Mouse (Mus musculus) T-helper 2 cell (primary cell): Measurements from ENCODE around the gene Ppp1r3d.

Source experiments
- in situ Hi-C: fragments of 300-600 bp; cut with MboI, MseI; formaldehyde crosslinking; loops from one replicate; pipeline ENCODE4 v1.15.1; 2025; ENCODE audit warnings: high pct_unique_total_duplicates

Ppp1r3d gene

DNA sequence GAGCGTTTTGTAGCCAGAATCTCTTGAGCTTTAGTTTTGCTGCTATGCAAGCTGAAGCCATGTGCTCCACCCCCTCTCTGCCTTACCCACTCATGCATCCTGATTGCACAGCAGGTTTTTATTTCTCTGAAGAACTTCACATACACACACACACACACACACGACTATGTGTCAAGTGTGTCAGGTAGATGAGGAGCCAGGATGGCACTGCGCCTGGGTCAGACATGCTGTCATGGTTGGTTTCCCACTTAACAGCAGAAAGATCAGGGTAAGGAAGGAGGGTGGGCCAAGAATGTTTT lies 827 bp upstream of the Ppp1r3d start:
- in situ Hi-C loops = no loop called here

GRCm38 (mm10) chr2:178413481-178414260 lies 601 bp downstream of the Ppp1r3d start:
- in situ Hi-C loops = no loop called here

DNA sequence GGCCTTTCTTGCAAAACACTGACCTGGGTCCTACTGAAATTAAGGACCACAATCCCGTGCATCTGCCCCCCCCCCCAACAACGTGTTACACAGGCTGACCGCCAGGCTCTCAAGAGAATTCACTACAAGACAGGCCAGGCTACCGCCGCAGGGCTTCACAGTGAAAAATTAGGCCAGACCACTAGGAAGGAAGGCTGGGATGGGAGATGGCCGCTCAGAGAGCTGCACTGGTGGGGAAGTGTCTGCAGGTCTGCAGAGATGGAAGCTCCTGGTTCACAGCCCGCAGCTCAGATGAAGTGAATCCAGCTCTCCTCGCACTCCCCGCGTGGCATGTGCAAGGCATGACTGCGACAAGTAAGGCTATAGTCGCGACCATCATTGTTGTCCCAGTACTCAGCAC lies 1.2 kb downstream of the Ppp1r3d start:
- in situ Hi-C loops = no loop called here

- in situ Hi-C loops = no loop called here
Measured at GRCm38 (mm10) chr2:178412598-178412997, 1.7 kb downstream of the Ppp1r3d start.

GRCm38 (mm10) chr2:178410286-178410685 lies 4.0 kb downstream of the Ppp1r3d start:
- in situ Hi-C loops = no loop called here

GRCm38 (mm10) chr2:178409024-178409423 lies 5.2 kb downstream of the Ppp1r3d start:
- in situ Hi-C loops = no loop called here

DNA sequence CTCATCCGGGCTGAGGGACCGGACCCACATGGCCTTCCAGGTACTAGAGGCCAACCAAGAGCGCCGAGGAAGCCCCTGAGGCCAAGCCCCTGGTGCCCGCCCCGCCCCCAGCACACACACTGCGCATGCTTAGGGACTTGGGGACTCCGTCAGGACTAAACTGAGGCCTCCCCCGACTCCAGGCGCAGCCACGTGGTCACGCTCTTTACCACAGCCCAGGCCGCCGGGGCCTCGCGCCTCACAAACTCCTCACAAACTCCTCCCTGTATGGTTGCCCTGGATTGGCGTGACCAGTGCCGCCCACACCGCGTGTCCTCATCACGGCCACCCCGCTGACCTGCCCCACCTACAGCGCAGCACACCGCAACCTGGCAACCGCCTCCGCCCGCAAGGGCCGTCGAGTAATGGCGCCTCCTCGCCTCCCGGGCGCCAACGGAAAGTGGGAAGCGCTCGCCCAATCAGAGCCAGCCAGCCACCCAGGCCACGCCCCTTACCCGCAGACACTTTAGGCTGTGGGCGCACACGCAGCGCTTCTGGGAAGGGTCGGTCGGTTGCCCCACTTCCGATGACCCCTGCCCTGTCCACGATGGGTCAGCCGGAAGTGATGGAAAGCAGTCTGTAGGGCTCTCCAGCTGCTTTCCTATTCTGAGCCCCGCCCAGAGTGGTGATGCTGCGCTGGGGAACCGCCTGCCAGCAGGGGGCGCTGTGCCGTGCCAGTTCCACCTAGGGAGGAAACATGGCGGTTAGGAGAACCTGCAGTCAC lies 7.0 kb downstream of the Ppp1r3d start, which contains the start of gene Sycp2:
Sycp2 (minus strand) TSS at position 633 of the 763 bp plus-strand sequence.
- in situ Hi-C loops = no loop called here
